Comparison of ENCODE assay signal across 18 mouse cellular contexts in genomic region chr12:90571506-90571905, GRCm38 (mm10).
DNase-seq lines count a peak whose midpoint lies in the region; ATAC-seq and TF ChIP-seq lines count a peak whose summit lies in the region.
"Had no signal": no experiment of that assay in that cellular context is flagged by ENCODE, and none has a peak within 500 bp of the region (broad histone marks: within the 10 kb centered on the region; RNA-seq: fewer than 3 reads in every experiment).

No protein-coding gene starts in this region.

- H3K4me3 ChIP-seq in hindbrain, embryonic 10.5 days = no peak overlapping the region
- H3K4me3 ChIP-seq in hindbrain, embryonic 14.5 days (replicated peaks; ENCODE audit: low read length) = no peak overlapping the region
- no peak overlapping the region for H3K4me3 ChIP-seq in ES-E14 (ENCODE audit: insufficient read depth in 1 of 2, low read depth in 1 of 2, low read length in 2 of 2, poor library complexity in 1 of 2, severe bottlenecking in 1 of 2)
- no peak overlapping the region for H3K4me3 ChIP-seq in layer of hippocampus, adult 2 months
- H3K4me3 ChIP-seq: forebrain, embryonic 15.5 days; heart, embryonic 12.5 days; kidney, embryonic 15.5 days; liver, embryonic 12.5 days; neural tube, embryonic 12.5 days had no signal

- no peaks in the 10 kb centered on the region for H3K36me3 ChIP-seq in hindbrain, embryonic 10.5 days
- H3K36me3 ChIP-seq in hindbrain, embryonic 14.5 days (replicated peaks; ENCODE audit: control insufficient read depth, insufficient read depth) = no peaks in the 10 kb centered on the region
- H3K36me3 ChIP-seq in ES-E14 (ENCODE audit: control insufficient read depth, insufficient read depth, low read length, poor library complexity, severe bottlenecking) = no peaks in the 10 kb centered on the region
- H3K36me3 ChIP-seq: forebrain, embryonic 15.5 days; G1E; heart, embryonic 12.5 days; kidney, embryonic 15.5 days; liver, embryonic 12.5 days; neural tube, embryonic 12.5 days had no signal

- H3K27ac ChIP-seq in hindbrain, embryonic 10.5 days = no peak overlapping the region
- H3K27ac ChIP-seq in hindbrain, embryonic 14.5 days = no peak overlapping the region
- H3K27ac ChIP-seq in ES-E14 (ENCODE audit: insufficient read depth, low read depth, low read length, poor library complexity, severe bottlenecking) = no peak overlapping the region
- H3K27ac ChIP-seq in layer of hippocampus, adult 2 months = no peak overlapping the region
- H3K27ac ChIP-seq: forebrain, embryonic 15.5 days; kidney, embryonic 15.5 days; liver, embryonic 12.5 days; neural tube, embryonic 12.5 days had no signal

- H3K4me1 ChIP-seq in hindbrain, embryonic 10.5 days (replicated peaks) = 0 out of 2 replicates have a peak, but pooled peaks cover 3% of the 10 kb centered on the region
- no peaks in the 10 kb centered on the region for H3K4me1 ChIP-seq in hindbrain, embryonic 14.5 days (replicated peaks; ENCODE audit: control insufficient read depth, insufficient read depth, low read length)
- H3K4me1 ChIP-seq in ES-E14 (ENCODE audit: control insufficient read depth in 2 of 2, insufficient read depth in 2 of 2, low read length in 2 of 2, poor library complexity in 1 of 2) = no peaks in the 10 kb centered on the region
- H3K4me1 ChIP-seq: forebrain, embryonic 15.5 days; heart, embryonic 12.5 days; kidney, embryonic 15.5 days; liver, embryonic 12.5 days; neural tube, embryonic 12.5 days had no signal

- in situ Hi-C loops in ES-E14 (cut with MboI; ENCODE audit: low sequenced_read_pairs in 2 of 2, unreplicated experiment in 2 of 2) = loop anchor here in 1 of 2 experiments (25.0 kb wide), 1 partner anchor 741 kb away; no protein-coding TSS in a partner anchor

- H3K9me3 ChIP-seq in hindbrain, embryonic 10.5 days = no peaks in the 10 kb centered on the region
- no peaks in the 10 kb centered on the region for H3K9me3 ChIP-seq in hindbrain, embryonic 14.5 days (ENCODE audit: control insufficient read depth, low read length)
- no peaks in the 10 kb centered on the region for H3K9me3 ChIP-seq in ES-E14 (ENCODE audit: control insufficient read depth, insufficient read depth, low read depth, low read length)
- H3K9me3 ChIP-seq: forebrain, embryonic 15.5 days; G1E; heart, embryonic 12.5 days; kidney, embryonic 15.5 days; liver, embryonic 12.5 days; neural tube, embryonic 12.5 days had no signal

- no peaks in the 10 kb centered on the region for H3K27me3 ChIP-seq in hindbrain, embryonic 10.5 days (ENCODE audit: insufficient read depth, poor library complexity, severe bottlenecking)
- no peaks in the 10 kb centered on the region for H3K27me3 ChIP-seq in hindbrain, embryonic 14.5 days (ENCODE audit: control insufficient read depth, insufficient read depth, low read length)
- H3K27me3 ChIP-seq: forebrain, embryonic 15.5 days; heart, embryonic 12.5 days; kidney, embryonic 15.5 days; liver, embryonic 12.5 days; neural tube, embryonic 12.5 days had no signal

- no peak overlapping the region for H3K4me2 ChIP-seq in hindbrain, embryonic 14.5 days (replicated peaks)
- H3K4me2 ChIP-seq: forebrain, embryonic 15.5 days; heart, embryonic 12.5 days; kidney, embryonic 15.5 days; liver, embryonic 12.5 days; lung, embryonic 14.5 days; neural tube, embryonic 12.5 days had no signal

- DNase-seq in hindbrain, embryonic 10.5 days (ENCODE audit: low spot score) = peak; percentile 18
- no peak for DNase-seq in hindbrain, embryonic 14.5 days (ENCODE audit: low spot score)
- peak; percentile 12 for DNase-seq in ES-E14 (ENCODE audit: low read depth, low spot score)
- DNase-seq in cerebellum, adult 18-20 months = peak; percentile 64 to 73
- DNase-seq in cerebellum, postnatal 36 days = peak; percentile 57 to 59
- no peak for DNase-seq in heart, adult 9 months (ENCODE audit: low spot score in 2 of 2)
- DNase-seq in kidney, postnatal 36 days = no peak
- no peak for DNase-seq in layer of hippocampus, adult 2 months (ENCODE audit: low spot score in 2 of 2)
- DNase-seq: heart, postnatal 36 days; lung, embryonic 14.5 days; right cerebral cortex, postnatal 25 days; thymus, postnatal 25 days had no signal

- 19% methylated on average over 2 of the region's 2 CpGs for WGBS in hindbrain, embryonic 10.5 days
- WGBS in hindbrain, embryonic 14.5 days = 10% methylated on average over 2 of the region's 2 CpGs

- no peak overlapping the region for H3K9ac ChIP-seq in hindbrain, embryonic 14.5 days
- no peak overlapping the region for H3K9ac ChIP-seq in ES-E14 (ENCODE audit: insufficient read depth, low read depth, low read length, poor library complexity, severe bottlenecking)
- H3K9ac ChIP-seq: forebrain, embryonic 15.5 days; heart, embryonic 12.5 days; kidney, embryonic 15.5 days; liver, embryonic 12.5 days; lung, embryonic 14.5 days; neural tube, embryonic 12.5 days had no signal

- TF ChIP-seq CTCF in layer of hippocampus, adult 2 months (conservative IDR thresholded peaks at IDR 0.05) = no peak

- ATAC-seq in hindbrain, embryonic 14.5 days (ENCODE audit: low FRiP score) = no peak
- ATAC-seq: forebrain, embryonic 15.5 days; liver, embryonic 12.5 days had no signal

TF ChIP-seq in ES-E14, 5 proteins besides CTCF, POLR2A, EP300 and RAD21:
- TF ChIP-seq MAFK (IDR thresholded peaks at IDR 0.05; ENCODE audit: insufficient read depth, low read depth, low read length) (no peak), ZNF384 (IDR thresholded peaks at IDR 0.05; ENCODE audit: low read depth, low read length) (no peak), HCFC1 (IDR thresholded peaks at IDR 0.05; ENCODE audit: borderline replicate concordance, insufficient read depth, low read length) (no peak), CHD2 (IDR thresholded peaks at IDR 0.05; ENCODE audit: low read depth, low read length) (no peak), ZC3H11A (IDR thresholded peaks at IDR 0.05; ENCODE audit: borderline replicate concordance, low read depth, low read length) (no peak)

Comparison
In these comparisons a context has a peak if more than half of its experiments do, and no peak if none do; other contexts are left out.
1. DNase-seq: peak in hindbrain, embryonic 10.5 days (single experiment), ES-E14 (single experiment), cerebellum, adult 18-20 months (2 of 2) and cerebellum, postnatal 36 days (2 of 2); none in hindbrain, embryonic 14.5 days (single experiment), heart, adult 9 months (0 of 2), kidney, postnatal 36 days (0 of 2) and layer of hippocampus, adult 2 months (0 of 2).